ENCODE assay signal across 8 mouse cellular contexts in the genomic region with DNA sequence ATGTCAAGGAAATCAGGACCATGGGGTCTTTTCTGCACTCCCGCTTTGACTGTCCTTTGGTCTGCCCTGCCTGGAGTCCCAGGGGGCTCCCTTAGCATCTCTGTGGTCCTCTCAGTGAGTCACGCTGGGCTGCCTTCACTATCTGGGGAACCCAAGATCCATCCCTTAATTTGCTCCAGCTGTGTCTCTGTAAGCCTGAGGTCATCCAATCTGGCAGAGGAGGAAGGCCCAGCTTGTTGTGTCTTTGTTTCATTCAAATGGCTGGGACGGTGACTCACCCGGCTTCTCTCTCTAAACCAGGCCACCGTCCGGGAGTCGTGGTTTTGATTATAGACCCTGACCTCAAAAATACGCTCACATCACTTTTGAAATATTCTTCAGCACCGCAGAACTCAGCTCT.
DNase-seq lines count a peak whose midpoint lies in the region; TF ChIP-seq lines count a peak whose summit lies in the region.

No protein-coding gene starts in this region.

- DNase-seq in kidney, postnatal 4 days = peak; percentile 20 to 42
- no peak for DNase-seq in kidney, adult 11 months
- DNase-seq in adrenal gland, adult 2 months = peak; percentile 78
- DNase-seq in gastrocnemius, adult 8-10 months (ENCODE audit: low spot score in 2 of 2) = peak; percentile 31 to 60
- no peak for DNase-seq in cerebellum, postnatal 25 days
- DNase-seq in thymus, adult 2 months = no peak
- DNase-seq in testis, postnatal 10 days (ENCODE audit: low spot score) = no peak

- H3ac ChIP-seq in myocyte (ENCODE audit: control insufficient read depth, insufficient read length) = no peak overlapping the region

- H3K27me3 ChIP-seq in myocyte (ENCODE audit: control insufficient read depth, insufficient read depth, insufficient read length) = no peaks in the 10 kb centered on the region
- H3K27me3 ChIP-seq in thymus, adult 2 months (ENCODE audit: control insufficient read depth, insufficient read depth, low read length) = no peaks in the 10 kb centered on the region

- H3K4me1 ChIP-seq in thymus, adult 2 months (replicated peaks; ENCODE audit: control insufficient read depth, insufficient read depth, low read length) = no peaks in the 10 kb centered on the region

- no peak for TF ChIP-seq CTCF in thymus, adult 2 months (IDR thresholded peaks at IDR 0.05; ENCODE audit: borderline replicate concordance, control insufficient read depth, extremely low read depth, insufficient read depth, low read length, poor library complexity)

- no peak overlapping the region for H3K4me3 ChIP-seq in myocyte
- H3K4me3 ChIP-seq in thymus, adult 2 months (ENCODE audit: control insufficient read depth, insufficient read depth, low read length) = no peak overlapping the region

- TF ChIP-seq POLR2A in myocyte (IDR thresholded peaks at IDR 0.05; ENCODE audit: insufficient read length, low read depth) = no peak
- TF ChIP-seq POLR2A in thymus, adult 2 months (IDR thresholded peaks at IDR 0.05; ENCODE audit: control insufficient read depth, extremely low read depth, insufficient read depth, low read length, poor library complexity) = no peak

- H3K27ac ChIP-seq in thymus, adult 2 months (ENCODE audit: control insufficient read depth, insufficient read depth, low read length) = no peak overlapping the region

- no peaks in the 10 kb centered on the region for H3K36me3 ChIP-seq in myocyte (ENCODE audit: control insufficient read depth, insufficient read depth)
- H3K36me3 ChIP-seq in thymus, adult 2 months (ENCODE audit: control insufficient read depth, insufficient read depth, low read length) = no peaks in the 10 kb centered on the region

- H3K4me2 ChIP-seq in myocyte (ENCODE audit: low read depth) = peak overlapping the region; percentile 79

- 79% methylated on average over 9 of the region's 9 CpGs for WGBS in thymus, adult 2 months

- H3K79me2 ChIP-seq in myocyte (ENCODE audit: control insufficient read depth, insufficient read depth) = no peaks in the 10 kb centered on the region

TF ChIP-seq in myocyte, 11 proteins besides CTCF, POLR2A, EP300 and RAD21:
- TF ChIP-seq TCF12 (IDR thresholded peaks at IDR 0.05; ENCODE audit: insufficient read depth, poor library complexity, severe bottlenecking) (peak; percentile 66), MAX (IDR thresholded peaks at IDR 0.05; ENCODE audit: low read depth) (no peak), USF1 (IDR thresholded peaks at IDR 0.05; ENCODE audit: low read depth) (no peak), MYOD1 (IDR thresholded peaks at IDR 0.05; ENCODE audit: control insufficient read depth in 1 of 3, insufficient read length in 2 of 3, low read depth in 2 of 3) (peak in 2 of 3 experiments; percentile 15 to 34), E2F4 (IDR thresholded peaks at IDR 0.05; ENCODE audit: insufficient read depth) (no peak), CEBPB (IDR thresholded peaks at IDR 0.05; ENCODE audit: insufficient read depth, poor library complexity, severe bottlenecking) (0 out of 2 replicates have a peak, but pooled peaks have one; percentile 4)

Comparison
In these comparisons a context has a peak if more than half of its experiments do, and no peak if none do; other contexts are left out.
1. DNase-seq: peak in kidney, postnatal 4 days (2 of 2), adrenal gland, adult 2 months (single experiment) and gastrocnemius, adult 8-10 months (2 of 2); none in kidney, adult 11 months (single experiment), cerebellum, postnatal 25 days (0 of 2), thymus, adult 2 months (single experiment) and testis, postnatal 10 days (single experiment).